Mouse (Mus musculus) bone marrow macrophage, adult 2 months (primary cell): Measurements from ENCODE around the gene Srp54c.
"Not testable (repeated sequence)": the region's sequence is repeated elsewhere in the genome, so short reads cannot be mapped to it uniquely, and the experiment has no call there.

Experiments used
- CTCF ChIP-seq: IDR thresholded peaks from 2 replicates; pipeline ENCODE4 v1.5.1; 2012; ENCODE audit warnings: low read depth, mild to moderate bottlenecking, low read length, moderate library complexity
- POLR2A ChIP-seq: IDR thresholded peaks from 2 replicates; pipeline ENCODE4 v1.6.1; 2012; ENCODE audit warnings: mild to moderate bottlenecking, low read depth, low read length, borderline replicate concordance

DNA sequence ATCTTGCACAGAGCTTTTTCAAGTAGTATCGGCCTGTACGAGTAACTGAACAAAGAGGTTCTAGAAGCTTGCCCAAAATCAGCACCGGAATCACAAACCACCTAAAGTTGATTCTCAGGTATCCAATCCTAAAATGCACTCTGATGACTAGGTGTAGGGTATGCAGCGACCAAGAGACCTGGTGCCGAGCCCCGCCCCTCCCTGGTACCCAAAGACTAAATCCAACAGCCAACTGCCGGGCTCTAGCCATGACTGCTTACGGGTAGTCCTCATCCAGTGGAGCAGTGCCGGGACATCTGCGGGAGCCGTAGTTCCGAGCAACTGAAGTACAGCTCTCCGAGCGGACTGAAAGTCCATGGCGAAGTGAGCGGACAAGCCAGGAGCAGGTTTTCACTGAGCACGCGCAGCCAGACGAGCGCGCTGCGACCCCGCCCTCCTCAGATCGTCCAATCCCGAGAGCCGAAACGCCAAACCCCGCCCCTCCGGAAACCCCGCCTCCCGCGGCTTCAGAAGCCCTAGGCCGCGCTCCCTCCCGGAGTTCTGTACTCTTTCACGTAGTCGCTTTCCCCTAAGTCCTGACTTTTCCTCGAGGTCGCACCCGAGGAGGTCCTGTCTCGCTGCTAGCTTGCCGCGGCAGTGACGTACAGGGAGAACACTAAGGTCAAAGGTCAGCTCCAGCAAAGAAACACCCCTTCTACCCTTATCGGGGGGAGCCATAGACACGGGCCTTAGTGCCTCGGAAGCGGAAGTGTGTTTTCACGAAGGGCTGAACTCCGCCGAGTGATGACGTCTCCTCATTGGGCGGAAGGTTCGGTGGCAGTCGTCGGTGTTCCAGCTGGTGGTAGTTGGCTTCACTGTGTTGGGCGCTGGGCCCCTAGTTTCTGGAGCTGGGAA is at the start of gene Srp54c:
- TF ChIP-seq CTCF, POLR2A: not testable (repeated sequence)
